Mouse (Mus musculus): ENCODE data around the gene Six4.
A peak's percentile ranks its signal among the peaks of the same experiment; 100 is the strongest.
"Not testable (repeated sequence)": the region's sequence is repeated elsewhere in the genome, so short reads cannot be mapped to it uniquely, and the experiment has no call there.

Gene Six4

DNA sequence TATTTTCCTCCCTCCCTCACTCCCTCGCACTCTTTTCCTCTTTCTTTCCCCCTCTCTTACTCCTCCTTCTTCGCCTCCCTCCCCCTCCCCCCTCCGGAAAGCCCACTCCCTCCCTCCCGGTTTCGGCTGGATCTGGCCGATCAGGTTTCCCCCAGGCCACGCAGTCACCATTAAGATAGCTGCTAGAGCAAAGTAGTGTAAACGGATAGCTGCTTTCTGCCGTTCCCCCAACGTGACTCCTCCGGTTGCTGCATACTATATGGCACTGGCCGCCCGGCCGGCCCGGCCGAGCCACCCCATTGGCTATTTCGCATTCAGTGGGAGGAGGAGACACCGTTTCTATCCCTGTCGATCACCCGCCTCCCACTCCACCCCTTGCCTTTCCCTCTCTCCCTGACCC, at the start of gene Six4:
Six4 (minus strand) TSS at position 261 of the 400 bp plus-strand sequence.
- DNase-seq (ENCODE audit: low spot score): peak; percentile 35

DNA sequence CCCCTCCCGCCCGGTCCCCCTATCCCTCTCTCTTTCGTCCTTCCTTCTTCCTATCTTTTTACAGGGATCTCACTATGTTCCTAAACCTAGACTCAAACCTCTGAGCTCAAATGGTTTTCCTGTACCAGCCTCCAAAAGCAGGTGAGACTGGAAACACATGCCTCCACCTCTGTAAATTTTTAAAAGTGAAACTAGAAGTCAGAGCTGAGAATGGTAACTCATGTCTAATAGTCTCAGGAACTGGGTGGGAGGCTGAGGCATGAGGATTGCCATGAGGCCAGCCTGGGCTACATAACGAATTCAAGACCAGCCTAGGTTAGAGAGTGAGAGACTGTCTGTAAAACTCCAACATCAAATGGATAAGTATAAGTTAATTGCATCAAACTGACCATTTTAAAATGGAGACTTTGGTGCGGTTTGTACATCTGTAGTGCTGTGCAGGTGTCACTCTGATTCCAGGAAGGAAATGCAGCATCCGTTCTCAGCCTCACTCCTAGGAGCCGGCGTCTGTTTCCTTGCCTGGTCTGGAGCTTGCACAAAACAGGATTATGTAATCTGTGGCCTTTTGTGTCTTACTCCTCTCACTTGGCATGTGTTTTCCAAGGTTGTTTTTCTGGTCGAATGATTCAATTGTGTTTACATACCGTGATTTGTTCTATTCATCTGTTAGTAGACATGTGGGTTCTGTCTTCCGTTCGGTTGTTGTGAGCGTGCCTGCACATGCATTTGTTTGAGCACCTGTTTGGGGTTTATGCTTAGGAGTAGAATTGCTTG, 49.3 kb upstream of the Six4 start:
- DNase-seq (ENCODE audit: low spot score): peak; percentile 6

DNA sequence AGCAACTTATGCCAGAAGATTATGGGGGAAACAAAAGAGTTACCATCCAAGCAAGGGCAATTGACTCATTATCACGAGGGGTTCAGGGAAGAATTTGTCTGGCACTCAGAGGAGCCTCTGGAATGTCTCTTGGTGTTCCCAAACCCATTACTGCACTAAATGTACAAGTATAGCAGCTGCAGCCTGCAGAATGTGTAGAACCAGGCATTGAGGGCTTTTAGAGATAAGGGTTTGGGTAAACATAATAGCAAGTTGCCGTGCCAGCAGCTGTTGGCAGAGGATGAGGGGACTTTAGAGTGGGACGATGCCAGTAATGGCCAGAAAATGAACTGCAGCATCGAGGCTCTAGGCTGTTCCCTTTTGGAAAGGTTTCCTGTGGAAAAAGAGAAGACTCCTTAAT, 47.1 kb upstream of the Six4 start:
- no peak for DNase-seq (ENCODE audit: low spot score)

- no peak for DNase-seq (ENCODE audit: low spot score)
Observed at GRCm38 (mm10) chr12:73154150-73154549, 40.9 kb upstream of the Six4 start.

- not testable (repeated sequence) for DNase-seq (ENCODE audit: low spot score)
Observed at GRCm38 (mm10) chr12:73151038-73151437, 37.8 kb upstream of the Six4 start.

- DNase-seq (ENCODE audit: low spot score): no peak
Observed at GRCm38 (mm10) chr12:73147236-73147635, 34.0 kb upstream of the Six4 start.

DNA sequence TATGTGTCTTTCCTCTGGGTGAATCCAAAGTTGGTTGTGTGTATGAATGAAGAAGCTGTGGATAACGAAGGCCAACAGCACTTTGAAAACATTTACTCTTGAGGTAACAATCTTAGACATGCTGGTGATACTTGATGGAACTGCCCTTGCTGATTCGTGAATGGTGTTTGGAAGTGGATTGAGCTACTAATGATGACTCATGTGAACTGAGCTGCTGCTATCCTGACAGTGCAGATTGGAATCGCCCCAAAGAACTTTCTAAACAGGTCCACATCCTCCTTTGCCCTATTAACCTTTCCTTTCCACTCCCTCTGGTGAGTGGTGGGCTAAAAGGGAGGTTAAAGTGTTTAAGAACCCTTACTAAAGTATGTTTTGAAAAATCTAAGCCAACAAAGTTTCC, 27.5 kb upstream of the Six4 start:
- no peak for DNase-seq (ENCODE audit: low spot score)

- no peak for DNase-seq (ENCODE audit: low spot score)
Observed at GRCm38 (mm10) chr12:73125250-73125649, 12.0 kb upstream of the Six4 start.

- peak; percentile 80 for DNase-seq (ENCODE audit: low spot score)
Observed at GRCm38 (mm10) chr12:73123093-73124041, 10.1 kb upstream of the Six4 start, which contains the start of gene Mnat1. Mnat1 (plus strand) TSS chr12:73123717.

GRCm38 (mm10) chr12:73112326-73113087, 749 bp downstream of the Six4 start:
- DNase-seq (ENCODE audit: low spot score): no peak

DNA sequence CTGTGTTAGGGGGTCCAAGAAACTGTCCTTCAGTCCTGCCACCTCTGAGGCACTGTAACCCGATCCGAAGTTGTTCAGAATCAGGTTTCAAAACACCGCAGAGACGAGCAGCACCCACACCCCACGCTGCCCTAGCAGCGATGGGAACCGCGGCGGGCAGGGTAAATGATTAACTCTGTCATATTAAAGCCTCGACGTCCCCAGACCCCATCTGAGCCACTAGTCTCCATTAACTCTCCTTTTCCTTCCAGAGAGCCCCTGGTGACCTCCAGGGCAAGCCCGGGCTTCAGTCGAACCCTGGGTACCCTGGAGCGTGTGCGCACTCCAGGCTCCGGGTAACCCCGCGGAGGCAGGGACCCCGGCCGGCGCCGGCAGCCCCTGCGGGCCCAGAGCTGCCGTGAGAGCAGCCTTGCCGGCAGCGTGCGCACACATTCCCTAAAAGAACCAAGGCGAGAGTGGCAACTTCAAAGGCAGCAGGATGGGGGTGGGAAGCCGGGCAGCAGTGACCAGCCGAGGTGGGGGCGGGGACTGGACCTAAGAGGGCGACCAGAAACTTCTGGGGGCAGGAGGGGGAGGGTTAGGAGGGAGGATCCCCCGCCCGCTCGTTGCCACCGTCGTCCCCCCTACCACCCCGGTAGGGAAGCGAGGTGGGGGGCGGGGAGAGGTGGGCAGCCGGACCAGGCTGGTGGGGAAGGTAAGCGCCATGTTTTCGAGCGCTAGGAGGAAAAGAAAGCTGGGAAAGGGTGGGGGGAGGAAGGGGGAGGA, 1.5 kb downstream of the Six4 start:
- DNase-seq (ENCODE audit: low spot score): no peak

DNA sequence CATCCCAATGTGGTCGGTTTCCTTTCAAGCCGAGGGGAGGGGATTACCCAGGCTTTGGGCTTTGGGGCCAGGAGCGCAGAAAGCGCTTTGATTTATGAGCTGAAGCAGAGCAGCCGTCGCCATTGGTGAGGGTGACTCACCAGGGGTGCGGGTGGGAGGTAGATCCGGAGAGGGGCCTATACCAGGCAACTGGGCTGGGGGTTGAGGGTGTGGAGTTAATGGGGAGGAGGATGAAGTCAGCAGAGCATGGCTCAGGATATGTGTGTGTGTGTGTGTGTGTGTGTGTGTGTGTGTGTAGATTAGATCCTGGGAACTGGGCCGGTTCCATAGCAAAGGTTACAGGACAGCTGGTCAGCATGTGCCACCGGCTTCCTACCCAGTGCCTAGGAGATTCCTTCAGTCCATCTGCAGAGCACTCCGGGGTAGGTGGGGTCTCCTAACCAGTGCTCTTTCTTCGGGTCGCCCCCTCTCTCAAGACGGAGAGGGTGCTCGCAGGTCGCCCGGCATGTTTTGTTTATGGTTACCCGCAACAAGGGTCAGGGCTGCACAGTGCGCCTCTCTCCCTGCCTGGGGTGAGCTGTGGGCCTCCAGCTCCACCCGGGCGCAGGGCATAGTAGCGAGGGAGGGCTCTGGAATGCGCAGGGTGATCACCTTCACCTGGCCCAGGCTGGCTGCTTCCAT, 2.7 kb downstream of the Six4 start:
- DNase-seq (ENCODE audit: low spot score): no peak

- DNase-seq (ENCODE audit: low spot score): no peak
Observed at GRCm38 (mm10) chr12:73107821-73108220, 5.4 kb downstream of the Six4 start.

DNA sequence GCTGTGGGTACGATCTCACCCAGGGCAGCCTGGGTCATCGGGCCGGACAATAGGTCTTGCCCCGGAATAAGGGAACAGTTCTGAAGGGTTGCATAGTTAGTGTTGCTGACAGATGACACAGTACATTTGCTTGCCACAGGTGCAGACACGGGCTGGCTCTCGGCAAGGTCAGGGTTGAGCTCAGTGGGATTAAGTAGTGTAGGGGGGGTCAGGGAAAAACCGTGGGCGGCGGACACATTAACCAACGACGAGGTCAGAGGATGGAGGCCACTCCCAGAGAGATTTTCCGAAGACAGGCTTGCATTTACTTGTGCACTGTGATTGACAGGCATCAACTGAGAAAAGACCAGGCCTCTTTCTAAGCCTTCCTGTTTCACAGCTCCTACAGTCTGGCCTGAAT, 9.5 kb downstream of the Six4 start:
- DNase-seq (ENCODE audit: low spot score): no peak

DNA sequence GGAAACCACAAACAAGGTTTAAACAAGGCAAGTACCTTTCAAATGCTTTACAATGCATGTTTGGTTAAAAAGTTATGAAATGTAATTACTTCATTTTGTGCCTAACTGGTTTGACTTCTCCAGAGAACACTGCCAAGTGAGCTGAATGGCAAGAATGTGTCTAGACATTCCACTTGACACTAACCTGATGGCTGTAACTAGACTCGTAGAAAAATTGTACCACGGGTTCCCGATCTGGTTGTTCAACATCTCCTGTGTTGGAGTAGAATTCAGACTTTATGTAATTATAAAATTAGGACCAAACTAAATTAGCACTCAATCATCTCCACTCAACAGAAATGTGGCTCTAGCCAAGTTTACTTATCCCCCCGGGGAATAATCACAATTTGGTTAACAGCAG, 14.7 kb downstream of the Six4 start:
- no peak for DNase-seq (ENCODE audit: low spot score)

DNA sequence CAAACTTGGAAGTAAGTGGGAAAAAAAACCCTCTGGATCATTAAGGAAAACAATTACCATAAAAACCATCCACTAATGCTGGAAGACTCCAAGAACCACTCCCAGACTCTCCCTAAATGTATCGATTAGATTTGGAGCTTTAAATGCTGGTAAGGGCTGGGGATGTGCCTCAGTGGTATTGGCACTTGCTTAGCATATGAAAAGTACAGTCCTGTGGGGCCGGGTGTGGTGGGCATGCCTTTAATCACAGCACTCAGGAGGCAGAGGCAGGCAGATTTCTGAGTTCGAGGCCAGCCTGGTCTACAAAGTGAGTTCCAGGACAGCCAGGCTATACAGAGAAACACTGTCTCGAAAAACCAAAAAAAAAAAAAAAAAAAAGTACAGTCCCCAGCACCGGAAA, 17.1 kb downstream of the Six4 start:
- not testable (repeated sequence) for DNase-seq (ENCODE audit: low spot score)

- DNase-seq (ENCODE audit: low spot score): no peak
Observed at GRCm38 (mm10) chr12:73094605-73095004, 18.7 kb downstream of the Six4 start.

GRCm38 (mm10) chr12:73094189-73094588, 19.1 kb downstream of the Six4 start:
- DNase-seq (ENCODE audit: low spot score): no peak

GRCm38 (mm10) chr12:73090672-73091335, 22.5 kb downstream of the Six4 start:
- no peak for DNase-seq (ENCODE audit: low spot score)

GRCm38 (mm10) chr12:73088911-73089310, 24.3 kb downstream of the Six4 start:
- DNase-seq (ENCODE audit: low spot score): no peak

All from layer of hippocampus, adult 11-12 months (tissue).